Mouse (Mus musculus): ENCODE results near the gene Ptprcap. TPM values are rescaled to one million over a fixed set of nuclear protein-coding genes. Genes with fewer than 3 reads are reported as not detected.
A peak's percentile ranks its signal among the peaks of the same experiment; 100 is the strongest.
"Not testable (repeated sequence)": the region's sequence is repeated elsewhere in the genome, so short reads cannot be mapped to it uniquely, and the experiment has no call there.

The Ptprcap gene
- total RNA-seq, 2 experiments from 2014 or later = 0.99 to 2.5 TPM

GRCm38 (mm10) chr19:4125268-4125667 is 28.1 kb upstream of the Ptprcap start:
- not testable (repeated sequence) for DNase-seq (ENCODE audit: low spot score in 2 of 2)

- peak; percentile 95 to 98 for DNase-seq (ENCODE audit: low spot score in 2 of 2)
Observed at GRCm38 (mm10) chr19:4125741-4126696, 27.4 kb upstream of the Ptprcap start, which contains the start of gene Aip. TSS of gene Aip (minus strand) at chr19:4125858.

- no peak for DNase-seq (ENCODE audit: low spot score in 2 of 2)
Observed at GRCm38 (mm10) chr19:4126759-4127495, 26.5 kb upstream of the Ptprcap start.

- no peak for DNase-seq (ENCODE audit: low spot score in 2 of 2)
Observed at GRCm38 (mm10) chr19:4129462-4129861, 23.9 kb upstream of the Ptprcap start.

GRCm38 (mm10) chr19:4130106-4130505 is 23.3 kb upstream of the Ptprcap start:
- DNase-seq (ENCODE audit: low spot score in 2 of 2) = no peak

- DNase-seq (ENCODE audit: low spot score in 2 of 2) = no peak
Observed at GRCm38 (mm10) chr19:4131075-4131474, 22.3 kb upstream of the Ptprcap start.

GRCm38 (mm10) chr19:4131768-4132167 is 21.6 kb upstream of the Ptprcap start:
- no peak for DNase-seq (ENCODE audit: low spot score in 2 of 2)

- no peak for DNase-seq (ENCODE audit: low spot score in 2 of 2)
Observed at GRCm38 (mm10) chr19:4134354-4134753, 19.1 kb upstream of the Ptprcap start.

- not testable (repeated sequence) for DNase-seq (ENCODE audit: low spot score in 2 of 2)
Observed at GRCm38 (mm10) chr19:4135229-4135962, 18.0 kb upstream of the Ptprcap start.

GRCm38 (mm10) chr19:4135963-4136345 is 17.4 kb upstream of the Ptprcap start:
- not testable (repeated sequence) for DNase-seq (ENCODE audit: low spot score in 2 of 2)

- no peak for DNase-seq (ENCODE audit: low spot score in 2 of 2)
Observed at GRCm38 (mm10) chr19:4136463-4136862, 16.9 kb upstream of the Ptprcap start.

- no peak for DNase-seq (ENCODE audit: low spot score in 2 of 2)
Observed at GRCm38 (mm10) chr19:4137913-4138312, 15.5 kb upstream of the Ptprcap start.

GRCm38 (mm10) chr19:4139446-4139845 is 14.0 kb upstream of the Ptprcap start, which contains the start of gene Gpr152:
TSS of gene Gpr152 (plus strand) at chr19:4139787.
- DNase-seq (ENCODE audit: low spot score in 2 of 2) = no peak

- no peak for DNase-seq (ENCODE audit: low spot score in 2 of 2)
Observed at GRCm38 (mm10) chr19:4140147-4140546, 13.3 kb upstream of the Ptprcap start.

- no peak for DNase-seq (ENCODE audit: low spot score in 2 of 2)
Observed at GRCm38 (mm10) chr19:4142416-4143173, 10.8 kb upstream of the Ptprcap start.

GRCm38 (mm10) chr19:4143759-4144268 is 9.6 kb upstream of the Ptprcap start, which contains the start of gene Cabp4:
TSS of gene Cabp4 (minus strand) at chr19:4144033.
- no peak for DNase-seq (ENCODE audit: low spot score in 2 of 2)

GRCm38 (mm10) chr19:4144550-4145498 is 8.6 kb upstream of the Ptprcap start:
- DNase-seq (ENCODE audit: low spot score in 2 of 2) = no peak

GRCm38 (mm10) chr19:4145936-4146335 is 7.5 kb upstream of the Ptprcap start:
- no peak for DNase-seq (ENCODE audit: low spot score in 2 of 2)

Measured in layer of hippocampus, postnatal 14 days (tissue).